Mouse (Mus musculus): ENCODE measurements around the gene Rasa2.
"Not testable (repeated sequence)": the region's sequence is repeated elsewhere in the genome, so short reads cannot be mapped to it uniquely, and the experiment has no call there.

Rasa2 gene

DNA sequence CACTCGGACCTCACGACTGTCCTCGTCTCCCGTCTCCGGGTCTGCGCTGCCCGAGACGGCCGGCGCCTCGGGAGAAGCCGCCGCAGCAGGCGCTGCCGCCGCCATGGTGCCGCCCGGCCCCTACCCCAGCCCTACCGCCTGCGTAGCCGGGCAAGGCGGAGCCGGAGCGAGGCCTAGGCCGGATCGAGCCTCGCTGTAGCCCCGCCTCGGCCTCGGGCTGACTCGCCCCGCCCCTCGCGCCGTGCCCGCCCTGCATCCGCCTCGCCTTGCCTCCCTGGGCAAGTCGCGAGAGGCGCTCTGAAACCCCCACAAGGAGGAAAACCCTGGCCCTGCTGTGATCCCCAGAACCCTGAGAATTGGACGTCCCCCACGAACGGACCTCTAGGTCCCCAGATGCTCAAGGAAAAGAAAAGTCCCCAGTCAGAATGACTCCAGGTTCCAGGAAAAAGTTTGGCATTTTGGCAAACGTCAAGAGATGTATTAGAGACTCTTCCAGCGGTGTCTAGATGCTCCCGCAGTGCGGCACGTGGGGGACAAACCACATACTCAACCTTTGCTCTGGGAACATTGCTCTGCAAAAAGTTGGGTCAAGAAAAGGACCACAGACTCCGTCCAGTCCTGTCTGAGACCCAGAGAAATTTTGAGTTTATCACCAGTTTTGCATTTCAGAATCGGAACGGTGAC, at the start of gene Rasa2:
Gene Rasa2 (minus strand): TSS at position 229 of the 684 bp plus-strand sequence.
- peak; percentile 92 for DNase-seq (ENCODE audit: low spot score)

DNA sequence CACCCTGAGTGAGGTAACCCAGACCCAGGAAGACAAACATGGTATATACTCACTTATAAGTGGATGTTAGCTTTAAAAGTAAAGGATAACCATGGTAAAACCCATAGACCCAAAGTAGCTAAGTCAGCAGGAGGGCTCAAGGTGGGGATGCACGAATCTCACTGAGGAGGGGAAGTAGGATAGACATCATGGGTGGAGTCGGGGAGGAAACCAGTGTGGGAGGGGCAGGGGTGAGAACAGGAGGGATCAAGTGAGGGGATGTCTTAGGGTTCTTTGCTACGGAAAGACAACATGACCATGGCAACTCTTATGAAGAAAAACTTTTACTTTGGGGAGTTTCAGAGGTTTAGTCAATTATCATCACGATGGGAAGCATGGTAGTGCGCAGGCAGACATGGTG, 47.2 kb upstream of the Rasa2 start:
- DNase-seq (ENCODE audit: low spot score), result no peak

DNA sequence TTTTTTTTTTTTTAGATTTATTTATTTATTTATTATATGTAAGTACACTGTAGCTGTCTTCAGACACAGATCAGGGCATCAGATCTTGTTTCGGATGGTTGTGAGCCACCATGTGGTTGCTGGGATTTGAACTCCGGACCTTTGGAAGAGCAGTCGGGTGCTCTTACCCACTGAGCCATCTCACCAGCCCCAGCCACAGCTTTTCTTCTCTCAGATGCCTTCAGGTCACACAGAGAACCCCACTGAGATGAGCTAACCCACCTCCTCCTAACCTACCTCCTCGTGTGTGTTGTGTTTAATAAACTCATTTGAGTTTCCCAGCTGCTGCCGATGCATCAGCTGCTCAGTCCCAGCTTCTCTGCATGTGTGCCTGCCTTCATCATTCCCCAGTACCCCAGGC, 46.3 kb upstream of the Rasa2 start:
- not testable (repeated sequence) for DNase-seq (ENCODE audit: low spot score)

DNA sequence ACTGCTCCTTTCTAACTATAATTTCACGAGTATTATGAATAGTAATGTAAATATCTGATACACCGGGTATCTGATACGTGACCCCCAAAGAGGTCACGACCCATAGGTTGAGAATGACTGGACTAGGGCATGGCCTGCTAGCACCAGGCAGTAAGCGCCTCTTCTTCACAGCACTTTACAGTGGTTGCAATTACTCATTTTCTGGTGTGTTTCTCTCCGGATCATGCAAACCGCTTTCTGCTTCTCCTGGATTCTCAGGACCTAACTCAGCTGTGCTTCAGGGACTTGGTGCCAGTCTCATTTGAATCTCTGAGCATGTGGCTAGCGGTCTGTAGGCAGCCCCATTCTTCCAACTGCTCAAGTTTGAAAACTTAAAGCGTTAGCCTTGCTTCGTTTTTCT, 45.3 kb upstream of the Rasa2 start:
- no peak for DNase-seq (ENCODE audit: low spot score)

DNA sequence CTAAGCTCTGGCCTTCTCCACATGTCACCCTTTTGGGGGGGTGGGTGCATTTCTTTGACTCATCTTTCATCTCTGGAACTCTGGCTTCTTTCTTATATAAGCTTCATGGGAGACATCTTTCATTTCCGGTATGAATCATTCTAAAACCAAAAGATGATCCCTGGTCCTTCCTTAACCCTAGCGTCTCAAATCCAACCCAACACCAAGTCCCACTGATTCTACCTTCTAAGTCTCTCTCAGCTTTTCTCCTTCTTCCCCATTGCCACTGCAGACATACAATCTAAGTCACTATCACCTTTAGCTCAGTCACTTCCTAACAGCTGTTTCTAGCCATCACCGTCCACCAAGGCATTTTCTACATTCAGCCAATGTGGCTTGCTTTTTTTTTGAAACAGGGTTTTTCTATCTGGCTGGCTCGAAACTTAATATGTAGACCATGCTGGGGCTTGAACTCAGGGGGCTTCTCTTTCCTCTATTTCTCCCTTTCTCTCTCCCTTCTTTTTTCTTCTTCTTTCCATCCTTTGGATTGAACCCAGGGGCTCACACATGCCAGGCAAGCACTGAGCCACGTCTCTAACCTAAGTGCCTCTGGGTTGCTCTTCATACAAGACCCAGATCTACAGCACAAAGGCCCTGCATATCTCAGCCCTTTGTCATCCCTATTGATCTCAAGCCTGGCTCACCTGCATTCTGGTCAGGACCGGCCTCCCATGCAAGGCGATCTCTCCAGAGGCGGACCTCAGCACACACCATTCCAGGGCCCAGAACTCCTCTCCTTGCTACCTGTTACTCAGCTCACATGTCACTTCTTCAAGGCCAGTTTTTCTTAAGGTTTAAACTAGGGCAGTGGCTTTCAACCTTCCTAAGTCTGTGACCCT, 44.6 kb upstream of the Rasa2 start:
- DNase-seq (ENCODE audit: low spot score), result no peak

DNA sequence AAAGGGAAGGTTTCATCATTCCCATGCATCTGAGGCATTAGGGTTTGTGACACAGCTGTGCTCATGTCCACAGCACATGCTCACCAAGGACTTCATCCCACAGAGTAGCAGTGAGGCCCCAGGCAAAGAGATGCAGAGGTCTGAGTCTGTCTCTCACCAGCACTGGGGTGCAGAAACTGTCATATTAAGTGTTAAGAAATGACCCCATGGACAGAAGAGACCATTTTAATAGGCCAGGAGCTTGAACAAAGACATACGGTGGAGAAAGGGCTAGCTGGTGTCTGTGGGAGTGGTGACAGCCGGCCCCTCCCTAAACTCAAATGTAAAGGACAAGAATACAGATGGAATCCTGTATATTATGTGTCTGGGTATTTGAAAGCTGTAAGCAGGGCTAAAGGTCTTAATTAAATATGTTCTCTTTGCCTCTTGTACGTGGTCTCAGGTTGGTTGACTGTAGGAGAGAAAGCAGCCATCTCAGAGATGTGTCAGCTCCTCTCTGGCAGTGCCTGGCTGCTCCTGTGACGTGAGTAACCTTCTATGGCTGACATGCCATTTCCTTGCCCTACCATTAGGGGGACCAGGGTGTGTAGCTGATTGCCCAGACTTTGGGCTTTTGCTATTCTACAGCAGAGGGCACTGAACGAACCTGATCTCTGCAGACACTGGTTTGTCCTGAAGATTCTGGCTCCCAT, 43.8 kb upstream of the Rasa2 start:
- peak; percentile 85 for DNase-seq (ENCODE audit: low spot score)

DNA sequence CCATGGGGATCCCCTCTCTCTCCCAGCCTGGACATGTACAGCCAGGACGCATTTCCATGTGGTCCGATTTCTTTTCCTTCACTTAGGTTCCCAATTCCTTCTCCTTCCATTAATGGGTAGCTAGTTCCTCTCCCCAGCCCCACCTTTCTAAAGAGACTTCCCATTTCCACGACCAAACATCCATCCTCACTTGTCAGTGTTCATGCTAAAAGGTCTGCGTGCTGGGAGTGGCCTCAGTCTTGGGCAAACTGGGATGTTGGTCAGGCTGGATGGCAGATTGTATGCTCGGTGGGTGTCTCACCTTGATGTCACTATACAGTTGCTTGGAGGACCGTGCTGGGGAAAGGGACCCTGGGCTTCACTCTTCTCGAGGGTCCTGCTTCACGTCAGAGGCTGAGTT, 42.9 kb upstream of the Rasa2 start:
- DNase-seq (ENCODE audit: low spot score), result no peak

DNA sequence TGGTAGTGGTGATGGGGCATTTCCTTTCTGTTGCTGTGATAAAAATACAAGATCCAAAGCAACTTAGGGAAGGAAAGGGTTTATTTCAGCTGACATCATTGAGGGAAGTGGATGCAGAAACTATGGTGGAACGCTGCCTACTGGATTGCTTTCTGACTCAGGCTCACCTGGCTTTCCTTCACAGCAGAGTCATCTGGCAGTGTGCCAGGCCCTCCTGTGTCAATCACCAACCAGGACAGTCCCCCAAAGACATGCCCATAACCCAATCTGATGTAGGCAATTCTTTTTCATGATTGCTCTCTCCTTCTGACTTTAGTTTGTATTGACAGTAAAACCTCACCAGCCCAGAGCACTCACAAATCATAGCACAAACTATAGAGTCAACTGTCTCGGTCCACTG, 41.0 kb upstream of the Rasa2 start:
- DNase-seq (ENCODE audit: low spot score), result no peak

DNA sequence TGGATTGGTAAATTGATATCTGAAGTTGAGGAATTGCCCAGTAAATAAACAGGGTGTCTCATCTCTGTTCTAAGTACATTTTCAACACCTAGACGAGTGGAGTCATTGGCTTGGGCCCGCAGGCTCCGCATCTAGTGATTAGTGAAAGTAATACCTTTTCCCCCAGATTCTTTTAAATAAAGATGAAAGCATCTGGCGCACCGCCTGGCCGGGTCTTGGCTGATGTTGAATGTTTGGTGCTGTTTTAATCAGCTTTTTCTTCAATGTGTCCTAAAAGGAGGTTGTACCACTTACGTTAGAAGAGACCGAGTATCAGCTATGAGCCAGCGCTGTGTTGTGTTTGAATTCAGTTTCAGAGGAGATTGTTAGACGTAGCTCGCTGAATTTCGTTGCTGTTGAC, 39.8 kb upstream of the Rasa2 start:
- DNase-seq (ENCODE audit: low spot score), result no peak

DNA sequence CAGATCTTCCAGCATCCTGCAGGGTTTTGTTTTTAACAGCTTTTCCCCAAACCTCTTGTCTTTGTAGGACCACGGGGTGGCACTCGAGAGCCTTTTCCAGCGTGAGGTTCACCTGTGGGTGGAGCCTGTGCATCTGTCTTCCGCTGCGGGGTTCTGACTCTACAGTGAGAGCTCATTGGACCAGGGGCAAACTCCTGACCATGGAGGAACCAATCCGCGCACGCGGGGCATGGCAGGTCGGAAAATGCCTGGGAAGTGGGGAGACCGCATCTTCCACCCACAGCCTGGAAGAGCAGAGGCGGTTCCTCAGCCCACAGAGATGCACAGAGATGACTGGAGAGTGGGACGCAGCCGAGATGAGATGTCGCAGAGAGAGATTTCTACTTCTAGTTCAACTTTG, 38.5 kb upstream of the Rasa2 start:
- DNase-seq (ENCODE audit: low spot score), result peak; percentile 97

DNA sequence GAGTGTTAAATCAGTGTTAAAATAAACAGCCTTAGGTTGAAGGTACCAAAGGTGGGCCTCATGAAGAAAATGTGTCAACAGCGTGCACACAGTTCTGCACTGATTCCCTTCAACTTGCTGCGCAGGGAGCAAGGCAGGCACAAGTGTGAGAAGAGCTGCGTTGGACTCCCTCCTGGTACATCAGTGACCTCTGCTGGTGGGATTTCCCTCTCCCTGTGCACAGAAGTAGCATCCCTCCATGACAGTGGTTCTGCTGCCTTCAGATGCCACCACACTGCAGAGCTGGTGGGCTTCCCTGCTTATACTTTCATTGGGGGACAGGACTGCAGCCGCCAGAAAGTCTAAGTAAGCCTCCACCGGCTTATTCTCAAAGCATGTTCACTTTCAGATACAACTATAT, 37.2 kb upstream of the Rasa2 start:
- DNase-seq (ENCODE audit: low spot score), result peak; percentile 77

DNA sequence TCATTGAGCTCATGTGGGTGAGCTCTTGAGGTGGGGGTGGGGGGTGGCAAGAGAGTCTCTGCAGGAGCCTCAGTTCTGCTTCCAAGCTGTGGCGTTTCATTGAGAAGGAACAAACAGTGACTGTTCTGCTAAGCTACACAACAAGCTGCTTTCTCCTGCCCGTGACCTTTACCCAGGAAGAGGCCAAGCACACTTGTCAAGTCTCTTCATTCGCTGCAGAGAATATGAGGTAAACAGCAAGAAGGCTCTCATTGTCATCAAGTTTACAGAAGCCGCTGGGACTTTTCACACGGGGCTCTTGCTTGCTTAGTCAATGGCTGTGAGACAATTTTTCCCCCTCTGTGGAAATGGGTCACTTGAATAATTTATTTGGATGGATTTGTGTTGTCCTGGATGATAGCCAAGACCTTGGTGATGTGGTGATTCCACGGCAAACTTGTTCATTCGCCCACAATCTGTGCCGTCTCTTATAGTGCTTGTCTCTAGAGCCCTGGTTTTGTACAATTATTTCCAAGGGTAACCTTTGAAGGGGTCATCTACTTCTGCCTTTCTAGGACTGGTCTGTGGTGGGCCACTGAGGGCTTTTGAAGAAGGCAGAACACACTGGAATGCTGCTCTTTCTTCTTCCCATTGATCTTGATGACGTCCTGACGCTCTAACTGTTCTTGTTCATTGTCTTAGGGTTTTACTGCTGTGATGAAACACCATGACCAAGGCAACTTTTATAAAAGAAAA, 29.3 kb upstream of the Rasa2 start:
- no peak for DNase-seq (ENCODE audit: low spot score)

DNA sequence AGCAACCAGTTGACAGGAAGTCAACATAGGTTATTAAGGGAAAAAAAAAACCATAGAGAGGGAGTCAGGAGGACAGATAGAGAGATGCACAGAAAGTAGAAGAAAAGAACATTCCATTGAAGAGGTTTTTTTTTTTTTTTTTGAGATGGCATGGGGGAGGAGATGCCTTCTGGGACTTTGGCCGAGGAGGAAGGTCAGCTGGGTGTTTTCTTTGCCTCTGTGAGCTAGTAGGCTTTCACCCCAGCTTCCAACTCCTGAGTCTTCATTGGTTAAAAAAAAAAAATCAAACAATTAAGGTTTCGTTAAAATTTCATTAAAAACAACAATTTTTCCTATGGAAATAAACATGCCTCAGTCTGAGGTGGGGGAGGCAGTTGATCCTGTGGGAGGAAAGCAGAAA, 28.4 kb upstream of the Rasa2 start:
- no peak for DNase-seq (ENCODE audit: low spot score)

DNA sequence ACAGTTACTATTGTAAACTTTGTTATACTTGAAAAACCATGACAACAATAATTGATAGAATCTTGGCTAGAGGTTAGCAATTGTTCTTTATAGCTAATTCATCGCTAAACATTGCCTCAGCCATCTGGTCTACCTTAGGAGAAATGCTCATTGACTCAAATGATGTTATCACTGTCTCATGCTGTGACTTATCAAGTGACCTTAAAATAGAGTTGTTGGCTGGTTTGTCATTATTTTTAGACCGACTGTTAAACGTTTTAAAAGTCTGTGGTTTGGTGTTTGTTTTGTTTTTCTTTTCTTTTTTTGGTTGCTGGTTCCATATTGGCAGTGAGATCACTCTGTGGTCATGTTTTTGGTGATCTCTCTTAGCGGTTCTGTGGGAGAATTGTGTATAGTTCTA, 22.1 kb upstream of the Rasa2 start:
- DNase-seq (ENCODE audit: low spot score), result no peak

DNA sequence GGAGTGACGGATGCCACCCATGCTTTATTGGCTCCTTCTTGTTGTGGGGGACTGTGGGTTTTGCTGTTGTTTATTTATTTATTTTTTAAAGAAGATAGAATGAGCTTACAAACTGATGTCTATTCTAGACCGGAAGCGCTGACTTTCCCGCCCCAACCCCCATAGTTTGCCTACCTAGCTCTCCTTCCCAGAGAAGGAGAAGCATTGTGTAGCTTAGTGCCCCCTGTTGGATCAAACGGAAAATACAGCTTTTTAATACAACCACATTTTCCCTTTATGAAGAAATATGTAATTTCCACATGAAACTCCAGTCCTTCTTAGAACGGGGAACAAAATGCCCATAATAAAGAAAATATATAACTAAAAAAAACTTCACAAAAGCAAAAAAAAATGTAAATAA, 21.3 kb upstream of the Rasa2 start:
- DNase-seq (ENCODE audit: low spot score), result peak; percentile 25

DNA sequence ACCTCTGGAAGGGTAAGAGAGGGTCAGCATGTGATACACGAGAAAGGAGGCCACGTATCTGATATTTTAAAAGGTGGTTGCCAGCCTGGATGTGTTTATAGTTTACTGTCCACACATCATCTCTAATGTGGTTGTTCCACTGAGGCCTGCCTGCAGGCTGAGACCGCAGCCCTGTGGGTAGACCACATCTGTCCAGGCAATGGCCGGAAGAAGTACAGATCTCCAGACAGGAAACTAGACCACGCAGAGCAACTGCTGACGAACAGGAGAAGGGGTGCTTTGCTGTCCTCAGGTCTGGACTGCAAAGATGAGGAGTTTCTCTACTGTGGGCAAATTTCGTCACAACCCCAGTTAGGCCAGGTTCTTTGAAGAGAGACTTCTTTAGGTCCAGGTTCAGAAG, 19.4 kb upstream of the Rasa2 start:
- no peak for DNase-seq (ENCODE audit: low spot score)

DNA sequence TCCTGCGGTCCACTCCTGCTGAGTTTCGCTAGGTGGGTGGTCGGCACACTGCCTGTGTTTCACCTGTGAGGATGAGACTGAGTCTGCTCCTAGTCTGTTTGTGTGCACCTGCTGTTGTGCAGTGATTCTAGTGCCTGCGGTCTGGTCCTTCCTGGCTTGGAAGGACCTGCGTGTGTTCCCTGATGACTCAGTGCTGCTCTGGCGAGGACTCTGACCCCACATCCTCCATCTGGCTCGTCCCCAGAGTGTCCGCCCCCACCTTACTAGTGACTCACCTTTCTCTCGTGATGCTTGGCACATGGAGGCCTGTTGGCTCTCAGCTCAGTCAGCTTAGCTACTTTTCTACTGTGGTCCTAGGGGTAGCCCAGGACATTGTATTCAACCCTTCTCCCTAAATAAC, 18.5 kb upstream of the Rasa2 start:
- peak; percentile 76 for DNase-seq (ENCODE audit: low spot score)

DNA sequence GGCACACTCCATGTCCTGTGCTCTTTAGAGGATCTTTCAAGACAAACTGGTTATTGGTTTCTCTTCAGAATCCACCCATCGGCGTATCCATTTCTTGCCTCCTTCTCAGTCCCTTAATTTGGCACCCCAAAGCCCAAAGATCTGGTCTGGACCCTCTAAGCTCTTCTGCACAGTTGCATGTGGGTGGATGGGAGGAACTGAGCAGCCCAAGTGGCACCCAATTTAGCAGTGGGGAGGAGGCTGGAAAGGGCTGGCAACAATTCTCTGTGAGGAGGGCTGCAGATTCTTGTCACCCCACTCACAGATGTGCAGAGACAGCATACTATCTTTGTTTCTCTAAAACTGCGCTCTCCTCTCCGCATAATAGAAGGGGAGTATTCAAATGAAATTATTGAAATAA, 17.9 kb upstream of the Rasa2 start:
- DNase-seq (ENCODE audit: low spot score), result no peak

DNA sequence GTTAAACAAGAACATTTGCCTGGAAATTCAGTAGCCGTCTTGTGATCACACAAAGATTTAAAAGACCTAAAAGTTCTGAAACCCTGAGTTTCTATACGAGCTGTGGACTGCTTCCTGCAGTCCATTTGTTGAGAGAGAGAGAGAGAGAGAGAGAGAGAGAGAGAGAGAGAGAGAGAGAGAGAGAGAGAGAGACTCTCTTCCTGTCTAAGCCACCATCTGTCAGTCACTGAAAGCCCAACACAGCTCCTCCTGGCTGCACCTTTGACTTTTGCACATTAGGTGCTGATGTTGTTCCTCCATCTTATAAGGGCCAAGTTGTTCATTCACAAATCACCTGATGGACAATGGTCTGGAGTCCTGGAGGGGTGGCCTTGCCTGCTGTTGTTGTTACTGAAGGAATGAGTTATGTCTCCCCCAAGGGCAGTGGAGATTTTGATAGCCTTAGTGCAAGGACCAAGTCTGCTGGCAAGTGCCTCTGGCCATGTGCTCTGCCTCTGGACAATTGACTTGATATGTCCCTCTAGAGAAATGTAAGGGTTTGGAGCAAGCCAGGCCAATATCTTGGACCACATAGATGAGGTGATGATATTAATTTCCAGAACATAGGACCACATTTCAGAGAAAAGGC, 15.4 kb upstream of the Rasa2 start:
- DNase-seq (ENCODE audit: low spot score), result no peak

DNA sequence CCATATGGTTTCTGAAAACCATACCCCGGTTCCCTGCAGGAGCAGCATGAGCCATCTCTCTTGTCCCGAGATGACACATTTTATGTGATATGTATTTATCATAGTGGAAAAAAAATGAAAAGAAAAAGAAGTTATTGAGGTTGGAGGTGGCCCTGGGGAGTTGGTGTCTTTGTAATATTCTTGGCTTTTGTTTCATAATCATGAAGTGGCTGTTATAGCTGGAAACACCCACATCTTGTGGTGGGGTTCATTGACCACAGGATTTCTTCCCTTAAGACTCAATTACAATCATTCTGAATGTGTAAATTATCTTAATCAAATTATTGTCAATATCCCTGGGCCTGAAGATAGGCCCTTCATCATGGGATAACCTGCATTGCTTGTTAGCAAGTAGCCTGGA, 13.4 kb upstream of the Rasa2 start:
- DNase-seq (ENCODE audit: low spot score), result no peak

DNA sequence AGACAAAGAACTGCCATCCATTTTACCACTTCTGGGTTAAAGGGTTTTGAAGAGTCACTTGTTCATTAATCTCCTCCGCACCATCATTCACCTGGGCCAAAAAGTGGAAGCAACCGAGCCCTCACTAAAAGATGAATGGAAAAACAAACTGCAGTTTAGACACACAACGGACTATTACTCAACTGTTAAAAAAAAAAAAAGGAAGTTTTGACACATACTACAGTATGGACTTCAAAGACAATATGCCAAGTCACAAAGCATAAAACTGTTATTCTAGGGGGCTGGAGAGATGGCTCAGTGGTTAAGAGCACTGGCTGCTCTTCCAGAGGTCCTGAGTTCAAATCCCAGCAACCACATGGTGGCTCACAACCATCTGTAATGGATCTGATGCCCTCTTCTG, 12.6 kb upstream of the Rasa2 start:
- not testable (repeated sequence) for DNase-seq (ENCODE audit: low spot score)

DNA sequence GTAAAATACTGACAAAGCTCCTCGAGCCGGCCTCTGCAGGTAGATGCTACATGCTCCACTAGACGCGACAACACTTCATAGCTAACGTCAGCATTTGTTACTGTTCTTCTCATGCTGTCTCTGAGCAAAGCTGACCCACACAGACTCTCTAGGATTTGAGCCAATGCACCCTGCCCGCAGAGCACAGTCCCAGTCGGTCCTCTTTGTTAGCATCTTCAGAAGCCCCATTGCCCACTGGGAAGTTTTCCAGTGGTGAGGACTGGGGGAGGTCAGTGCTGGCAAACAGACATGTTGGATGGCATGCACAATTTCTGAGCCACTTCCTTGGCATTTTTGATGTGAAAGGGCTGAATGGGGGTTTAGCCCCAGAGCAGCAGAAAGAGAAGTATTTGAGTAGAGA, 8.0 kb upstream of the Rasa2 start:
- DNase-seq (ENCODE audit: low spot score), result no peak

All from MN1 (cell line).